Mouse (Mus musculus): Measurements from ENCODE around the gene Reps1. TPM values are rescaled to one million over a fixed set of nuclear protein-coding genes. Genes with fewer than 3 reads are reported as not detected.
"Not testable (repeated sequence)": the region's sequence is repeated elsewhere in the genome, so short reads cannot be mapped to it uniquely, and the experiment has no call there.

The Reps1 gene
- total RNA-seq, 2 experiments from 2014 or later = 19.7 to 23.8 TPM

DNA sequence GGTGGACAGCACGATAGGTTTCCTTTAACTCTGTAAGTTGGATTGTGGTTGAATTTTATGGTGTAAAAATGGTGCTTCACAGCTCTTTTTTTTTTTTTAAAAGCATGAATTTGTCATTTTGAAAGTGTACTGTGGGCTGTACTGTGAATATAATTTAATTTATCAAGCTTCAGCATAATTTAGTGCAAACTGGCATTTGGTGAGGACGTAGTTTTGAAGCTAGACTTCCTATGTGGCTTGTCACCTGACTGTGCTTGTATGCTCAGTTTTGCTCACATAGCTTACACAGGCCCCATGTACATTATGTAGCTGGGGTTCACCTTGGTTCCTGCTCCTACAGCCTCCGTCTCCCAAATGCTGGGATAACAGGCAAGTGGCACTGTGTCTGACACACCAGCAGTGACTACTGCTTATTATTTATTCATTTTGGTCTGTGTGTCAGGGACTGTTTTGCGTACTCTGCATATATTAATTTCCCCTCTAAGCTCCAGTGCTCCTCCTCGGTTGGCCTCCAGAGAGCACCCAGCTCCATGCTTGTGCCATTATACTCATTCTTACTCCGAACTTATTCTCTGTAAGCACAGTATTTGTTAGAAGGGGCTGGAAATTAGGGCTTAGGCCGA is 9.1 kb downstream of the Reps1 start:
- no peak for DNase-seq

GRCm38 (mm10) chr10:18066031-18066439 is 10.4 kb downstream of the Reps1 start:
- DNase-seq = no peak

GRCm38 (mm10) chr10:18067761-18068446 is 12.2 kb downstream of the Reps1 start:
- DNase-seq = no peak

GRCm38 (mm10) chr10:18068880-18069279 is 13.2 kb downstream of the Reps1 start:
- DNase-seq = no peak

- no peak for DNase-seq
Measured at GRCm38 (mm10) chr10:18069576-18069975, 13.9 kb downstream of the Reps1 start.

GRCm38 (mm10) chr10:18070144-18070543 is 14.5 kb downstream of the Reps1 start:
- DNase-seq = peak; percentile 12

DNA sequence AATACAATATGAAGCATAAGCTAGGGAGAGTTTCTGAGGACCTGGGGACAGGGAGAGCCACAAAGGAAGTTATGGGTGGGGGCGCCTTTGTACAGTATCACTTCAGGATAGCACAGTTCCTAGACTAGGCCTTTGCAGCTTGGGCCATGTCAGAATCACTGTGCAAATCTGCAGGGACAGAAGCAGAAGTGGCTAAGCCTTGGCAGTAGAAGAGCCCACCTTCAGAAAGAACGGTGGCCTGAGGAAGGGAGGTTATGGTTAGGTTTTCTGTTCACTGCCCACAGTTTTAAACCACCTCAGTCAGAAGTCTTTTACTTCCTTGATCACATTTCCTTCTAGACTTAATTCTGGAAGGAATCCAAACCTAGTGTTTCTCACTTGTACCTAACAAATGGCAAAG is 15.0 kb downstream of the Reps1 start:
- no peak for DNase-seq

DNA sequence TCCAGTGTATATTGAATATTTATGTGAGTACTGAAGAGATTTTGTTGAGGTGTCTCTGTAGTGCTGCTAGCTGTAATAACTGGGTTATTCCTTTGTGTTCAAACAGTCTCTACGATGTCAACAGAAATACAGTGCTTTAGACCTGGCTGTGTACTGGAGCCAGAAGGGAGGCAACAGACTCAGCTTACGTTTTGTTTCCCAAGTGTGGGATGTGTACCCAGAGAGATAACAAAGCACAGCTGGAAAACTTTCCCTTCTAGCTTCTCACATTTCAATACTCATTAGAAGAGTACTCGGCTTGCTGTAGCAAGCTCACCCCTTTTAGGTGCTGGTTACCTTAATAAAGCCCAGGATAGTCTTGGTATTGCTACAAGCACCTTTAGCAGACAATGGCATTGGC is 17.2 kb downstream of the Reps1 start:
- DNase-seq = no peak

- DNase-seq = no peak
Measured at GRCm38 (mm10) chr10:18074383-18075075, 18.9 kb downstream of the Reps1 start.

DNA sequence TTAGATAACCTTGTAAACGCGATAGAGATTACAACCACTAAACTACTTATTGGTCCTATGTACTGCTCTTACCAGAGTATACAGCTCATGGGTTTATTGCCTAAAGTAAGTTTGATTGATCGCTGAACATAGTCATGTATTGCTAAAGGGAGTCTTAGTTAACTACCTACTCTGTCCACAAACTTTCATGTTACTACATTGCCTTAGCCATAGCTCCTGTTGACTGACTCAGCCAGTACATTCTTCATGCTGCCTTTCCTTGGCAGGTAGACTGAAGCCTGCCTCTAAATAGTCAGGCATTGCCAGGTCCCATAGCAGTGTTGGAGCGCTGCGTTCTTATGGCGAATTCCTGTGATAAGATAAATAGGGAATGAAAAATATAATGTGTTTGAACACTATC is 20.2 kb downstream of the Reps1 start:
- no peak for DNase-seq

DNA sequence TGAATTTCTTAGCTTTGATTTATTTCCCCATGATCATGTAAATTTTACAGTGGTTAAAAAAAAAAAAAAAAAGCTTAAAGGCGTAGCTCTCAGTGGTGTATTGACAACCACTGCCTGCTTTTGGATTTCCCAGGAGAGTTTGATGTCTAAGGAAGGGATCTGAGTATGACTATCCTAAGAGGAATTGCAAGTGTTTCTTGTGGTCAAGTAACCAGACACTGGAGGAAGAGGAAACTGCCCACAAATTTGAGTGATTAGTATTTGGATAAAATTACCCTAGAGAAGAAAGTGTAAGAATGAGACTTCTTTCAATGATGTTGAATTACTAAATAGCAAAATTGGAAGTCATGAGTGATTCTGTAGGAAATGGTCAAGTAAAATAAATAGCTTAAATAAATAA is 25.9 kb downstream of the Reps1 start:
- DNase-seq = no peak

GRCm38 (mm10) chr10:18082772-18083171 is 27.1 kb downstream of the Reps1 start:
- no peak for DNase-seq

DNA sequence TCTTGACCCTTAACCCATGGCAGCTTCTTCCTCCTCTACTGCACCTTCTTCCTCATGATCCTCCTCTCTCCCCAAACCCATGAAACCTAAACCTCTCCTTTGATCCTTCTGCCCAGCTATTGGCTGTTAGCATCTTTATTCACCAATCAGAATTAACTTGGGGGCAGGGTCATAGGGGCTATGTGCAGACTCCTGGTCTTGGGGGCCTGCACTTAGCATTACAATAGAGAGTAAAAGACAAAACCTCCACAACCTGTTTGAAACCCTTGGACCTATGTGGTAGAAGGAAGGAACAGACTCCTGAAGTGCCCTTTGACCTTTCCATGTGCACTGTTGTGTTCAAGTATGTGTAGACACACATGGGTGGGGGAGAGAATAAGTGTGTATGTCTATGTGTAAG is 35.0 kb downstream of the Reps1 start:
- no peak for DNase-seq

DNA sequence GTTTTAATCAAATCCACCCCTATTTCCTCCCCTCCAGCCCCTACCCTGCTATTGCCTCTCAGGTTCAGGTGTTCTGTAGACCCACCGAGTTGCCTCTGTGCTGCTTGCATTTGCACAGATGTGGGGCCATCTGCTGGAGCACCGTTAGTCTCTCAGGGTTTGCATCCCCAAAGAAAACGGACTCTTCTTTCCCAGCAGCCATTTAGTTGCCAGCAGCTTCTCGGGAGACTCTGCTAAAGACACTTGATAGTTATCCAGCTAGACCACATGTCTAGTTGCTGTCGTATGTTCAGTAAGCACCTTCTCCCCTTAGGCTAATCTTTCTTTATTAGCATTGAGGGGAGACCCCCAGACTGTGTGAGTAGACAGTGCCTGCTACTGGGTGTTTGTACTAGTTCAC is 46.5 kb downstream of the Reps1 start:
- DNase-seq = no peak

- DNase-seq = no peak
Measured at GRCm38 (mm10) chr10:18107471-18107870, 51.8 kb downstream of the Reps1 start.

DNA sequence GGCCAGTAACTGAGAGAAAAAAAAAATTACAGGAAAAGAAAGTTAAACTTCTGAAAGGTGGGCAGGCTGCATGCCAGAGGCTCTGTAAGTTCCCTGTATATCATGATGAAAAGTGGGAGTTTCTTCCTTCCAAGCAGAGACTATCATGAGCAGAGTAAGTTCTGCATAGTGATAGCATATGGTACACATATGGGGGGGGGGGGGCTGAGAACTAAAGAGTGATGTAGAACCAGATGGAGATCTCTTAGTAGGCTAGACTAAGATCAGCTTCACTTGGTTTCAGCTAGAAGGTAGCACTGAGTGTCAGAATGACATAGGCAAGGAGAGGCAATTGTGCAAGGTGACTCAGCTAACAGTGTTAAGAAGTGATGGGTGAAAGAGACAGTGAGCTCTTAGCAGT is 55.3 kb downstream of the Reps1 start:
- DNase-seq = no peak

DNA sequence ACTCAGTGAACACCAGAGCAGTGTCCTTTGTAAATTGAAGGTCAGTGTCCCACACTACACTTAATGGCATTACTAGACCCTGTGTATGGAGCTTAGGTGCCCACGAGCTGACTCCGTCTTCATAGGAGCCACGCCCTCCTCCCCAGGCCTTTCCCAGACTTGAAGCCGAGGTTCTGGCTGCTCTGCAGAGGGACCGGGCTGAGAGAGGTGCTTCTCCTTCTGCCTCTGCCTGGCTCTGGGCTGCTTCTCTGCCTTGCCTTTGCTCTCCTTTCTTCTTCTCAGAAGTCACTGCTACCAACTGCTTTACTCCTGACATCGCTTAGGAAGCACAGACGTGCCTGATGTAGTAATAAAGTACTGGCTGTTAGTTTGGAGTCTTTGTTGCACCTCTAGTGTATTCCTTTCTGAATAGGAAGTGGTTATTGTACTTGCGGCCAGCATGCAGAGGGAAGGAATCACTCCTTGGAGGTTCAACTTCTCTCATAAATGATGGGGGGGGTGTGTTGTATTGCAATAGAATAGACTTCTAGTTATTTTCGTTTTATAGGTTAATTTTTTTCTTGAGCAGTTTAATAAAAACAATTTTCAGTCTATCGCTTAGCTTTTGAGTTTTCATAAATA is 57.9 kb downstream of the Reps1 start:
- DNase-seq = no peak

DNA sequence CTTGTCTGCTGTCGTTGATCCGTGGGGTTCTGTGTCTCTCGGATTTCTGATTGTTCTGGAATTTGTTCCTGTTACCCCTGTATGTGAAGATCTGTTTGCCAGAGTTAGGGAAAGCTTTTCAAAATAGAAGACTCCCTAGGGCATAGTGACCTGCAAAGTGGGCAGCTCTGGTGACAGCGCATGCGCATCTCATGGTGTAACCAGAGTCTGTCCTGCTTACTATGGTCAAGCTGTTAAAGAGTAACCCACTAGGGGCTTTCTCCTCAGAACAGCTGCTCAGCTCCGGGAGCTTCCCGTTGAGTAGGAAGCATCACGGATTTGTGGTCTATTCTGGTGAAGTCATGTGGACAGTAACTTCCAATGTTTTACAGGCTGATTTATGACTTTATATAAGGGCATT is 62.7 kb downstream of the Reps1 start:
- no peak for DNase-seq

- DNase-seq = no peak
Measured at GRCm38 (mm10) chr10:18130276-18130675, 74.6 kb downstream of the Reps1 start.

DNA sequence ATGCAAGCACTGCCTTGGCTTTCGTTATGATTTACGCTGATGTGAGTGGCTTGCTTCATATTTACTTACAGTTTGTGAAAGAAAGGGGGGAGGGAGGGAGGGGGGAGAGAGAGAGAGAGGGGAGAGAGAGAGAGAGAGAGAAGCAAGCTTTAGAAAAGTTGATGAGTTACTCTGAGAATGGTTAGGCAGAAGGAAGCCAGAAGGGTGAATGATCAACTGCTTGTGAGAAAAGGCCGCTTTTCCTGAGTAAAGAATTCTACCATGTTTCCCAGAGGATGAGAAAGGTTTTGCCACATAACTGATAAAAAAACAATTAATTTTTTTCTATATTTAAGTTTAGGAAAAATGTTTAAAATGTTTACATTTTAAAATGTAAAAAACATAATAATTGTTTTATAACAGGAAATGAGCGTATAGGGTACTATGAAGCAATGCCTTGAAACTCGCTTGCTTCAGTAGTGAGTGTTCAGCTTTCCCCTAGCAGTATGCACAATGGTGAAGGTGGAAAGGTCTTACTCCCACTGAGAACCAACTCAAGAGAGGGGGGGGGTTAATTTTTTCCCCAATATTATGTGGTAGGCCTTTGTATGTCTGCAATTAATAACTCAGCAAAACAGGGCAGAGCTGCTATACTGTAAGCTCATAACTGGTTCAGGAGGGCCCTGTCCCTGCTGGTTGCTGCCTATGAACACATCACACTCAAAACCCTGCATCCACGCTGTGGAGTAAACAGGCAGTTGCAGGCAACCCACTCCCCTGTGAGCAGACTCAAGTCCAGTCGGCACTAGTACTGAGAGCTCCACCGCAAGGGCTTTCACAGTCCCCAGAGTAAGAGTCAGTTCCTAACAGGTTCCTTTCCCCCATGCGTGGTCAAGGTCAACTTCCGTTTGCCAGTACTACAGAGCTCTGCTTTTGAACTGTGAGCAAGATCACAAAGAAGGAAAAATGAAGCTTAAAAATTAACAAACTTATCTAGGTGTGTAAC is 76.3 kb downstream of the Reps1 start:
- DNase-seq = no peak

DNA sequence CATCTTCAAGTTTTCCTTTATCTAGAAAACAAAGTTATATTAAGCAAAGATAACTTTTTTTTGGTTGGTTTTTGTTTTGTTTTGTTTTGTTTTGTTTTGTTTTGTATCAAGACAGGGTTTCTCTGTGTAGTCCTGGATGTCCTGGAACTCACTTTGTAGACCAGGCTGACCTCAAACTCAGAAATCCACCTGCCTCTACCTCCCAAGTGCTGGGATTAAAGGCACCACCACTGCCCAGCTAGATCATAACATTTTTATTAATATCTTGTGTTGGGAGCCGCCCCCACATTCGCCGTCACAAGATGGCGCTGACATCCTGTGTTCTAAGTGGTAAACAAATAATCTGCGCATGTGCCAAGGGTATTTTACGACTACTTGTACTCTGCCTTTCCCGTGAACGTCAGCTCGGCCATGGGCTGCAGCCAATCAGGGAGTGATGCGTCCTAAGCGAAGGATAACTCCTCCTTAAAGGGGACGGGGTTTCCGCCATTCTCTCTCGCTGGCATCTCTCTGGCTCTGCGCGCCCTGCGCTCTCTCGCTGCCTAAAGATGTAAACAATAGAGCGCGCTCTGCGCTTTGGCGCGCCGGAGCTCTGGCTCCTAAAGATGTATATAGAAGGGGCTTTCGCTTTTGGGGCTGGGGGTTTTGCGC is 83.3 kb downstream of the Reps1 start:
- not testable (repeated sequence) for DNase-seq

Data from gastrocnemius, postnatal 25 days (tissue).